Mouse (Mus musculus): Measurements from ENCODE around the gene Calml3.

The Calml3 gene

GRCm38 (mm10) chr13:3783621-3784020 is 20.5 kb downstream of the Calml3 start:
- DNase-seq (ENCODE audit: extremely low read depth, insufficient read length, low spot score) = no peak

GRCm38 (mm10) chr13:3782499-3782898 is 21.6 kb downstream of the Calml3 start:
- DNase-seq (ENCODE audit: extremely low read depth, insufficient read length, low spot score) = peak; percentile 42

- no peak for DNase-seq (ENCODE audit: extremely low read depth, insufficient read length, low spot score)
Observed at GRCm38 (mm10) chr13:3779575-3780226, 24.4 kb downstream of the Calml3 start.

GRCm38 (mm10) chr13:3778591-3779364 is 25.3 kb downstream of the Calml3 start:
- no peak for DNase-seq (ENCODE audit: extremely low read depth, insufficient read length, low spot score)

- DNase-seq (ENCODE audit: extremely low read depth, insufficient read length, low spot score) = no peak
Observed at GRCm38 (mm10) chr13:3777216-3777912, 26.8 kb downstream of the Calml3 start.

GRCm38 (mm10) chr13:3776446-3776845 is 27.7 kb downstream of the Calml3 start:
- DNase-seq (ENCODE audit: extremely low read depth, insufficient read length, low spot score) = no peak

GRCm38 (mm10) chr13:3774991-3775390 is 29.1 kb downstream of the Calml3 start:
- DNase-seq (ENCODE audit: extremely low read depth, insufficient read length, low spot score) = no peak

GRCm38 (mm10) chr13:3774280-3774679 is 29.8 kb downstream of the Calml3 start:
- no peak for DNase-seq (ENCODE audit: extremely low read depth, insufficient read length, low spot score)

GRCm38 (mm10) chr13:3773149-3773688 is 30.9 kb downstream of the Calml3 start:
- DNase-seq (ENCODE audit: extremely low read depth, insufficient read length, low spot score) = no peak

GRCm38 (mm10) chr13:3771221-3771620 is 32.9 kb downstream of the Calml3 start:
- no peak for DNase-seq (ENCODE audit: extremely low read depth, insufficient read length, low spot score)

GRCm38 (mm10) chr13:3770170-3771024 is 33.7 kb downstream of the Calml3 start:
- DNase-seq (ENCODE audit: extremely low read depth, insufficient read length, low spot score) = no peak

GRCm38 (mm10) chr13:3769531-3769930 is 34.6 kb downstream of the Calml3 start:
- DNase-seq (ENCODE audit: extremely low read depth, insufficient read length, low spot score) = no peak

- DNase-seq (ENCODE audit: extremely low read depth, insufficient read length, low spot score) = no peak
Observed at GRCm38 (mm10) chr13:3768621-3769020, 35.5 kb downstream of the Calml3 start.

GRCm38 (mm10) chr13:3767086-3767485 is 37.0 kb downstream of the Calml3 start:
- DNase-seq (ENCODE audit: extremely low read depth, insufficient read length, low spot score) = no peak

- DNase-seq (ENCODE audit: extremely low read depth, insufficient read length, low spot score) = no peak
Observed at GRCm38 (mm10) chr13:3765781-3766180, 38.3 kb downstream of the Calml3 start.

- DNase-seq (ENCODE audit: extremely low read depth, insufficient read length, low spot score) = no peak
Observed at GRCm38 (mm10) chr13:3761131-3761530, 43.0 kb downstream of the Calml3 start.

GRCm38 (mm10) chr13:3758347-3758746 is 45.8 kb downstream of the Calml3 start:
- no peak for DNase-seq (ENCODE audit: extremely low read depth, insufficient read length, low spot score)

- no peak for DNase-seq (ENCODE audit: extremely low read depth, insufficient read length, low spot score)
Observed at GRCm38 (mm10) chr13:3753291-3753690, 50.8 kb downstream of the Calml3 start.

Data from 3134 (cell line).